Comparison of ENCODE assay signal across 11 mouse cellular contexts in the genomic region with DNA sequence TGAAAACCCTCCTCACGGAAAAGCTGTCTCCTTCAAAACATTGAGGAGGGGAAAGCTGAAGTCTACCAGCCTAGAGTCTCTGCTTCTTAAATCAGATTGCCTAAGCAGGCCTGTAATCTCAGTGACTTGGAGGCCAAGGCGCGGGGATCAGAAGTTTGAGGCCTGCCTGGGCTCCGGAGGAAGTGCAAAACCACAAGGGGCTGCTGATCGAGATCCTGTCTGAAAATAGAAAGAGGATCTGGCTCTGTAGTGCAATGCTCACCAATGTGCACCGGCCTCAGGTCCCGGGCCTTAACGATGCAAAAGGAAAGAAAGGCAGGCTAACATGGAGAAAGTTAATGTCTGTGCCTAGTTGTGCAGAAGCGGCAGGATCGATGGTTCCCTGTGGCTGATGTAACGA. TPM values are rescaled to one million over a fixed set of nuclear protein-coding genes. Genes with fewer than 3 reads are reported as not detected.
DNase-seq lines count a peak whose midpoint lies in the region; ATAC-seq and TF ChIP-seq lines count a peak whose summit lies in the region.
"Had no signal": no experiment of that assay in that cellular context is flagged by ENCODE, and none has a peak within 500 bp of the region (broad histone marks: within the 10 kb centered on the region; RNA-seq: fewer than 3 reads in every experiment).

No protein-coding gene starts in this region.

- 75% methylated on average over 11 of the region's 11 CpGs for WGBS in small intestine, adult 2 months
- 78% methylated on average over 11 of the region's 11 CpGs for WGBS in hindbrain, embryonic 11.5 days

- H3K9me3 ChIP-seq in hindbrain, embryonic 11.5 days (ENCODE audit: control insufficient read depth, low read length) = no peaks in the 10 kb centered on the region
- H3K9me3 ChIP-seq: heart, embryonic 13.5 days had no signal

- no peak overlapping the region for H3K9ac ChIP-seq in hindbrain, embryonic 11.5 days (ENCODE audit: low read depth, low read length)
- H3K9ac ChIP-seq: heart, embryonic 13.5 days; lung, embryonic 14.5 days had no signal

- ATAC-seq in frontal cortex, adult (ENCODE audit: low TSS enrichment) = peak; percentile 21; the same call in 1 of the 2 replicates
- peak; percentile 96 to 97 for ATAC-seq in hematopoietic stem cell, adult 5-6 weeks (replicated peaks in 1 of 2; ENCODE audit: insufficient read depth in 1 of 2, low FRiP score in 2 of 2, low TSS enrichment in 1 of 2, low read depth in 1 of 2, poor library complexity in 2 of 2, severe bottlenecking in 2 of 2)
- no peak for ATAC-seq in hindbrain, embryonic 11.5 days (ENCODE audit: low FRiP score)

- no peak for TF ChIP-seq POLR2A in small intestine, adult 2 months (IDR thresholded peaks at IDR 0.05; ENCODE audit: low read depth, low read length)

- no peak overlapping the region for H3K4me3 ChIP-seq in small intestine, adult 2 months (ENCODE audit: low read depth, low read length)
- no peak overlapping the region for H3K4me3 ChIP-seq in hindbrain, embryonic 11.5 days (ENCODE audit: low read depth, low read length)
- H3K4me3 ChIP-seq: heart, embryonic 13.5 days had no signal

- no peaks in the 10 kb centered on the region for H3K27me3 ChIP-seq in small intestine, adult 2 months (ENCODE audit: control insufficient read depth, insufficient read depth, low read length)
- H3K27me3 ChIP-seq in hindbrain, embryonic 11.5 days (ENCODE audit: control insufficient read depth, insufficient read depth, low read length) = no peaks in the 10 kb centered on the region
- H3K27me3 ChIP-seq: heart, embryonic 13.5 days had no signal

- no peak for TF ChIP-seq CTCF in small intestine, adult 2 months (IDR thresholded peaks at IDR 0.05; ENCODE audit: extremely low read depth, insufficient read length, insufficient replicate concordance, low read depth, low read length)

- peak overlapping the region; percentile 41 for H3K27ac ChIP-seq in small intestine, adult 2 months (ENCODE audit: insufficient read depth, low read depth, low read length)
- no peak overlapping the region for H3K27ac ChIP-seq in hindbrain, embryonic 11.5 days (ENCODE audit: low read depth, low read length)
- H3K27ac ChIP-seq: heart, embryonic 13.5 days had no signal

- peaks cover 4% of the 10 kb centered on the region; the same call in 1 of the 2 replicates for H3K4me1 ChIP-seq in small intestine, adult 2 months (ENCODE audit: control insufficient read depth, insufficient read depth, insufficient read length, low read length)
- H3K4me1 ChIP-seq in hindbrain, embryonic 11.5 days (replicated peaks; ENCODE audit: control insufficient read depth, insufficient read depth, low read length) = no peaks in the 10 kb centered on the region

- no peak for DNase-seq in frontal cortex, postnatal 10 days (ENCODE audit: low spot score in 2 of 2)
- DNase-seq in B cell, adult 2 months = peak; percentile 81 to 86
- no peak for DNase-seq in yolk sac, embryonic 10.5 days (ENCODE audit: low spot score)
- DNase-seq in cerebellum, postnatal 10 days = no peak
- no peak for DNase-seq in hindbrain, embryonic 11.5 days (ENCODE audit: low spot score)
- DNase-seq: adrenal gland, postnatal 36 days; lung, embryonic 14.5 days had no signal

- H3K36me3 ChIP-seq in small intestine, adult 2 months (ENCODE audit: control insufficient read depth, insufficient read depth, low read length) = no peaks in the 10 kb centered on the region
- H3K36me3 ChIP-seq in hindbrain, embryonic 11.5 days (ENCODE audit: control insufficient read depth, insufficient read depth, low read length) = no peaks in the 10 kb centered on the region
- H3K36me3 ChIP-seq: heart, embryonic 13.5 days had no signal

- H3K4me2 ChIP-seq in hindbrain, embryonic 11.5 days (replicated peaks; ENCODE audit: low read depth, low read length) = no peak overlapping the region
- H3K4me2 ChIP-seq: heart, embryonic 13.5 days; lung, embryonic 14.5 days had no signal

RNA-seq across cellular contexts. Expression of a gene that starts 48.6 kb away (rescaled TPM):
- 200 and 209 TPM in 2 replicates for total RNA-seq in hematopoietic stem cell, adult 5-6 weeks (2017)
- polyA plus RNA-seq in small intestine, adult 2 months (2012; rRNA removed) = 5.3 and 7.5 TPM in 2 replicates
- polyA plus RNA-seq in hindbrain, embryonic 11.5 days (2014; fragmentation: Nextera tagmentation; extraction: Ambion mirVana) = 3.5 and 4.6 TPM in 2 replicates

Comparison
In these comparisons a context has a peak if more than half of its experiments do, and no peak if none do; other contexts are left out.
1. DNase-seq: peak in B cell, adult 2 months (2 of 2); none in frontal cortex, postnatal 10 days (0 of 2), yolk sac, embryonic 10.5 days (single experiment), cerebellum, postnatal 10 days (0 of 2) and hindbrain, embryonic 11.5 days (single experiment).